Mouse (Mus musculus) left cerebral cortex, postnatal 4 days (tissue): ENCODE measurements at regions not wholly inside any gene's neighbourhood (a gene's known extent, or its start where the extent isn't known, plus 50 kb on each side); places are given as distances from the start of the nearest gene placed in this dataset.
"Not testable (repeated sequence)": the region's sequence is repeated elsewhere in the genome, so short reads cannot be mapped to it uniquely, and the experiment has no call there.

ENCODE experiments used
- DNase-seq: peaks from one replicate; pipeline ENCODE4 v3.0.0-alpha.2; 2022
- intact Hi-C: fragments of 180-260 bp; cut with DNase I; formaldehyde crosslinking; loops from one replicate; pipeline ENCODE4 v1.15.1; 2025

DNA sequence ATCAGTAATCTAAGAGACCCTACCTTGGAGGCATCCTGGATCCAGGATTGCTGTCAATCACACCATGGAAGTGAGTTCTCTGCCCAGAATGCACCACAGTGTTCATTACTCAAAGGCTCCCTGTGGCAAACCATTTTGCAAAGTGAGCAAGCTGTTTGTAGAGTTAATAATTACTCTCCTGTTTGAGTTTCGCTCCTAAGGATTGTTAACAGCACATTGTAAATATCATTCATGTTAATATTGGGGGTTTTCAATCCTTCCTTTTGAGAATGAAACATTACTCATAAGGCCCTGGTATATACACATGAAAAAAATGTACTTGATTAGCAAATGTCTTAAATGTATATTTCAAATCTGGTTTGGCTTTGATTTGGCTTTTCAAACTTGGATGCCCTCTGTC lies 58.1 kb upstream of the Clstn2 start:
- intact Hi-C loops: no loop called here
- no peak for DNase-seq

DNA sequence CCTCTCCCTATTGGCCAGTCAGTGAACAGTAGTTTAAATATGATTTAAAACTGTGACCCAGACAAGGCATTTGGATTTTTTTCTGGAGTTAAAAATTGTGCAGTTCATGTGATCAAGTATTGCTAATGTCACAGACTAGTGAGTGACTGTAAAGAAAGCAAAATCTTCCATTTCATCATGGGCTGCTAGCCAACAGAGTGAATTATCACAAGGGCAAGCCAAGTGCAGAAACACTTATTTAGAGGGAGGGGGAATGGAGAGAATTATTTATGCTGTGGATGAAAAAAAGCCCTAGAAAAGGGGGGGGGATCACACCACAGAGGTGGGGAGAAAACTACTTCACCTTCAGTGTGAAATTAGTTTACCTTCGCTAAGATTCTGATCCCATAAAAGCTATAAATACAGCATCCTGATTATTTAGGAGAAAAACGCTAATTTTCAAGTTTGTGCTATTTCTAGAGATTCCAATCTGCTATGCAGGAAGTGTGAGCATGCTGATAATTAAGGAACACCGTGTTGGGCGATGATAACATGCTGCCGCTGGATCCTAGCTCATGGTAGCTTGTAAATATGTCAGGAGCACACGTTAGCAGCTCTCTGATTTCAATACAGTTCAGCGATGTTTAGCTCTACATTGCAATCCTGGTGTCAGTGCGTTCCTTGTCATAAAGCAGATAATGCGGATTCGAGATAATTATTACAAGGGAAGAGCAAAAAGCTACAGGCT lies 62.2 kb upstream of the Clstn2 start:
- no peak for DNase-seq

DNA sequence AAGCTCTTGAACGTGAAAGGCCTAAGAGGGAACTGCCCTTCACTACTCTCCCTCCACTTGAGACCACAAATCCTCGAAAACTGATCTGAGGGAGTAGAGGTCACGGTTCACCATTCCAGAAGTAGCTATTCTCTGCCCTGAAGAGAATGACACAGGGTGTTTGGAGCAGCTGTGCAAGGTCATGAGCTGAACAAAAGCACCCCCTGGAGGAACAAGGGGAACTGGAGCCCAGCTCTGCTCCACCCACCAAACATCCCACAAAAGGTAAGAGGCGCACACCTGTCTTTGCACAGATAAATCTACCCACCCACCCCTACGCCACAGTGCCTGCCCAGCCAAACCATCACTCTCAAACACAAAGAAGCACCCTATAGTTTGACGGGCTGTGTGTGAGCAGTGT lies 90.4 kb upstream of the Clstn2 start:
- DNase-seq: no peak
- intact Hi-C loops: no loop called here

More for the DNA sequence above, 62.2 kb upstream of the Clstn2 start:
- intact Hi-C loops: no loop called here

DNA sequence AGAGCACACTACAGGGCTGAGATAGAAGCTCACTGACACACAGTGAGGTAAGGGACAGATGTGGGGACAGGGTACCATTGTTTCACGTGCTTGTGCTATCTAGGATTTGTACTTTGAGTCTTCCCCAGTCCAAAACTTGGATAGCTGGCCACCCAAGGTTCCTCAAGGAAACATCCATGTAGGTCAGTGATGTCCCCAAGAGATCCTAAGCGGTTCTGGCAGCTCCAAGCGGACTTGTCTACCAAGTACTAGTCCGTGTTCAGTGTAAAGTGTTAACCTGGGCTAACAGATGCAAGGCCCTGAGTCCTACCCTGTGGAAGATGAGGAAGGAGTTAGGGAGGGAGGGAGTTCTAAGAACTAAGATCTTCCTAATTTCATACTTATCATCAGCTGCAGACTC lies 96.6 kb upstream of the Clstn2 start:
- DNase-seq: no peak
- intact Hi-C loops: no loop called here

DNA sequence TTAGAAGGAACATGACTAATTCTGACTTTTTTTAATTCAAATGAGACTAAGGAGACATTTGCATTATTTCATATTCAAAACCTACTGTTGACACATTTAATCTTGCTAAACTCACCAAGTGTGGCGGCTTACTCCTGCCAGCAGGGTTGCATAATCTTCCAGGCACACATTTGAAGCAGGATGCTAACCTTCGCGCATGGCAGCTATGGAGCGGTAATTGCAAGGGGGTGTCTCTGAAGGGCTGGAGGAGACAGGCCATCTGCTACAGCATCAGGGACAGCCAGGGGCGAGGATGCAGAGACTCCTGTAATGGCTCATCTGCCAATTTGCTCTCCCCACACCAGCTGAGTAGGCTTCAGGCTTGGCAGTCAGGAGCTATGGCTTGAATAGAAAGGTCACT lies 97.9 kb upstream of the Clstn2 start:
- intact Hi-C loops: no loop called here
- DNase-seq: peak; percentile 70

DNA sequence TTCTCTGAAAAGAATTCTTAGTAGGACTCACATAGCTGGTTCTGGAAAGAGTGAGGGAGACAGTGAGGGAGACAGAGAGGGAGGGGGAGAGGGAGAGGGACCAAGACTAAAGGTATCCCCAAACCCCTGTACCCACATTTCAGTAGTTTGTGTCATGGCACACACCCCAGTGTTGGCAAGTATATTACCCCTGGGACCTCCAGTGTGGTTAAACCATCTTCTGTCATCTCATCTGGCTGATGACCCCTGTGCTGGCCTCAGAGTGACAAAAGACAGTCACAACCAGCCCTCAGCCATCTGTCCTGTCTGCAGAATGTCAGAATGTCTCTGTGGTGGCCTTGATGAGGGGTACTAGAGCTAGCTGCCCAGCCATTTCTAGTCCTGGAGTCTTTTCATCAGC lies 107.6 kb upstream of the Clstn2 start:
- DNase-seq: peak; percentile 35
- intact Hi-C loops: no loop called here

DNA sequence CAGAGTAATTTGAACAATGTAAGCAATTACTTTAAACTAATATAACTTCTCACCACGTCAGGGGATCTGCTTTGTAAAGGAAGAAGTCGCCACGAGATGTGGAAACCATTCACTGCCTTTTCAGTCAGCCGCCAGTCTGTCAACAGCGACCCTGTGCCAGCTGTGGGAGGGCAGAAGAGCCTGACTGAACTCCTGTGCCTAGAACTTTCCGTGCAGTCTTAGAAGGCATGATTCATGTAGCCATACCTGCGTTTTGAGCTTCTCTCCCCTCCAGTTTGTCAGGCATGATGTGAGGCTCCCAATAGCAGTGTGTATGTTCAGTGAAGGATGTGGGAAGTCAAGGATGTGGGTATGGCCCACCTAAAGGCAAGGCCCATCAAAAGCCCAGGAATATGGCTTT lies 109.1 kb upstream of the Clstn2 start:
- intact Hi-C loops: no loop called here

DNA sequence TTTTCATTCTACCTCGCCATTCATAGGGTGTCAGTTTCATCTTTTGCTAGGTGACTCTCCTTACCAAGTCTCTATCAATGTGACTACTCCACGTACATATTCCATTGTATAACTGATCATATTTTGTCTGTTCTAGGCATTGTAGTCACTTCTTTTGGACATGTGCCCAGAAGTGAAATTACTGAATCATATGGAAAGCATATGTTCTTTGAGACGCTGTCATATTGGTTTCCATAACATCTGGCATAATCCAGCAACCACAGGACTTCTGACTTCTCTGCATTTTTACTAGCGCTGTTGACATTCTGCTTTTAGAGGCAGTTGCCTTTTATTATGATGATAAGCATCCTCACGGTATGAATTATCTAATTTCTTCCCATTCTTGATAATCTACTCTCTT lies 113.9 kb upstream of the Clstn2 start:
- DNase-seq: no peak

More for the DNA sequence above, 109.1 kb upstream of the Clstn2 start:
- DNase-seq: no peak

DNA sequence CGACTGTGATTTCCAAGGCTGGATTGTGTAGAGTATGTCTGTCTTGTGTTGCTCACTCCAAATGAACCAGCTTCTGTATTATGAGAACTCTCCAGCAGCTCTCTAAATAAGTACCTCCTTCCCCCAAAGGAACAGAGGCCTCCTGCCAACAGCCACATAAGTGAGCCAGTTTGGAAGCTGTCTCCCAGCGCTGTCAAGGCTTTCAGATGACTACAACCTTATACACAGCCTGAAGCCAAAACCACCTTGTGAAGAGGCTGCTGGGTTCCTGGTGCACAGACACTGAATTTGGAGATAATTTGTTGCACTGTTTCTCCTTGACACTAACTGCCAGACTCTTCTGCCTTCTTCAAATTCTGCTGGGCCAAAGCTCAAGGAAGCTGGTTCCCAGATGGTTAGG lies 125.4 kb upstream of the Clstn2 start:
- intact Hi-C loops: no loop called here
- DNase-seq: no peak

More for the DNA sequence above, 113.9 kb upstream of the Clstn2 start:
- intact Hi-C loops: no loop called here

DNA sequence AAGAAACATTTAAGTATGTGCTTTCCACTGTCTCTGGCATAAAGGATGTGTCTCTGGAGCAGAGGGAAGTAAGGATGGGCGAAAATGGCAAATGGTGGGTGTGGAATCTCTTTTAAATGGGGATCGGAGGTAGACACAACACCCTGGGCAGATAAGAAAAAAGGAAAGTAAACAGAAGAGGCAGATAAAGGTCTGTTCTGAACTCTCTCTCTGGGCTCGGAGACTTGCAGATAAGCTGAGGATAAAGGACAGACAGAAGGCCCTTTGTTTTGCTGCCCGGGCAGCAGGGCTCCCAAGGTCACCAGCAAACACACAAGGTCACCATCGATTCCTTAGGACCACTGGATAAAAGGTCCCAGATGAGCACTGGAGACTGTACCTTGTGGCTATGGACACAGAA lies 122.7 kb upstream of the Nmnat3 start:
- intact Hi-C loops: no loop called here
- no peak for DNase-seq

DNA sequence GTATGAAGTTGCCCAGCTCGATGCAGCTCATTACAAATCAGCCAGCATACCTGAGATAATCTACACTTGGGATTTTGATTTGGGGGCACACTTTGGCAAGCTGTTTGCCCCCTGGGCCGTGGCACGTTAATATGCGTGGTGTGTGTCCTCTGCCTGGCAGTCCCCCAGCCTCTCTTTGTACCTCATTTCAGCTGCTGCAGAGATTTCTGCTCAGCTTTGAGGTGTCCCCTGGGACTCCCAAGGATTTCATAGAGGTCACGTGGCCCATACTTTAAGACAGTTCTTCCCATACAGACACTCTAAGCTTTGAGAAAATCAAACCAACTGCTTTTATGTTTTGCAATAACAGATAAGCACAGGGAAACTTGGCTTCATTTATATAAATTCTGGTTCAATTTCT lies 113.2 kb upstream of the Nmnat3 start:
- no peak for DNase-seq
- intact Hi-C loops: no loop called here

DNA sequence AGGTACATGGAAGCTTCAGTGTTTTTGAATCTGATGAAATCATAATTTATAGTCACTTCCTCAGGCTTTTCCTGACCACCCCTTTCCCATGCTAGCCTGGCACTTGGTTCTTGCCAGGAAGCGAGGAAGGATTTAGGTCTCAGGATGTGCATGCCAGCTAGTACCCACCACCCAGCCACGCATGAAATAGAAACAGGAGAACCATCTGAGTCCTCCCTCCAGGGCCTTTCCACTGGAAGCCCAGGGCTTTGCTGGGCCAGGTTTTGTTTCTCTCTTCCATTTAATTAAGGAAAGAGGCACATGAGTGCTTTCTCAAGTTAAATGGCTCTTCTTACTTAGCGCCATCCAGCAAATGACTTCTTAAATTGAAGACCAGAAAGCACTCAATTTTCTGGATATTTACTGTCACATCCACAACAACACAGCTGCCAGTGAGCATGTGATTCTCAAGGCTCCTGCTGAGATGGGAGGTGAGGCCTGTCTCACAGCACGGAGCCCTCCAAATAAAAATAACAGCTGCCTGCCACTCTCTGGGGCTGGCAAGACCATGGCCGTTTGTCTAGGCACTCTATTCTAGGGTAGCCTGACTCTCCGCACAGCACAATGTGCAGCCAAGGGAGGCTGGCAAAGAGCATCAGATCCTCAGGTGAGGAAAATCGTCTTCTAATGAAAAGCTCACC lies 110.4 kb upstream of the Nmnat3 start:
- intact Hi-C loops: no loop called here
- peak; percentile 36 for DNase-seq

DNA sequence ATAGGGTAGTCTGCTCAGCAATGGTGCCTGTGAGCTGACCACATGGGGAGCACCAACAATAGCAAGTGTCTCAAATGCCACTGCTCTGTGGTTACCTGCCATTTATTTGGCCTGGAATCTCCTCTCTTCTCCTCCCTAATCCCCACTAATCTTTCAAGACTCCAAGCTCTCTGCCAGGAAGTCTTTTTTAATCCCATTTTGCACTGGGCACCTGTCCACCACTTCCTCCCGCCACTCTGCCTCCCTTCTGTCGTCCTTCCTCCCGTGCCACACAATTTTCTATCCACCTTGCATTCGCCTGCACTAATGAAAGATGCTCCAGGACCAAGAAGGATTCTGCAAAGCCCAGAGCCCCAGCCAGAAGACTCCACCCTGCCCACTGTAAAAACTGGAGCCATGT lies 106.5 kb upstream of the Nmnat3 start:
- peak; percentile 36 for DNase-seq
- intact Hi-C loops: no loop called here

DNA sequence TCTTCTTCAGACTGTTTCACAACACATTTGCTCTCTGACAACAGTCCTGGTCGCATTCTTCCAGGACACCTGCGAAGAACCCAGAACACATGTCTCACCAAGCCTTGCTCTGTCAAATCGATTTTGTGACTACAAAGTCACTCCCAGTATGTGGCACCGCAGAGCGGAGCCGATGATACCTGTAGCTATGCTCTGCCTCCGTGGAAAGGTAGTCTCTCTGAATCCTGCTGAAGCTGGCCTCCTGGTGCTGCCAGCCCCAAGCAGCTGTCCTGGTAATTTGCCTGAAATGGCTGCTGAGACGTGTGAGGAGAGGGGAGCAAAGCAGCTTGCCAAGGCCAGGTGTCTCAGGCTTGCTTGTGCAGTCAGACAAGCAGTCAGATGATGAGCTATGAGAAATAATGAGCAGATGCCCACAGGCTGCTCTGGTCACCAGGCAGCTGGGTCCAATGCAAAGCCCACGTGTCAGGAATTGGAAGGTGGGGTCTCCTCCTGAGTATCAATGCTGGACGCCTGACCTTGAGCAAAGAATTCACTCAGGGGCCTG lies 100.4 kb upstream of the Nmnat3 start:
- intact Hi-C loops: no loop called here
- DNase-seq: peak; percentile 61

DNA sequence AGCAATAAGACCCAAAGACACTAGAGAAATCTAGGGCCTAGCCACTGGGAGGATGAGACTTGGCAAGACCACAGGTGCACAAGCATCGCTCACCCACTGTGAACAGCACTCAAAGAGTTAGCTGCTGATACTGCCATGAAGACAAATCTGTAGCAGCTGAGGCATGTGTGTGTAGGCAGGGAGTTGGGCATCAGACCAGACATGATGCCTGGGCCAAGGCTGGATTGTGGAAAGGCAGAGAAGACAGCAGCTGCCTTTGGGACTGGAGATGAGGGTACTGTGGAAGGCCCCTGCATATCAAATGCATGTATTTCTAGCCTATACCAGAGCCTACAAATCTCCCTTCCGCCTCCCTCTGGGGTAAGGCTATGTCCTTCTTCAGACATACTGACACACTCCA lies 92.9 kb upstream of the Nmnat3 start:
- intact Hi-C loops: no loop called here
- peak; percentile 76 for DNase-seq

DNA sequence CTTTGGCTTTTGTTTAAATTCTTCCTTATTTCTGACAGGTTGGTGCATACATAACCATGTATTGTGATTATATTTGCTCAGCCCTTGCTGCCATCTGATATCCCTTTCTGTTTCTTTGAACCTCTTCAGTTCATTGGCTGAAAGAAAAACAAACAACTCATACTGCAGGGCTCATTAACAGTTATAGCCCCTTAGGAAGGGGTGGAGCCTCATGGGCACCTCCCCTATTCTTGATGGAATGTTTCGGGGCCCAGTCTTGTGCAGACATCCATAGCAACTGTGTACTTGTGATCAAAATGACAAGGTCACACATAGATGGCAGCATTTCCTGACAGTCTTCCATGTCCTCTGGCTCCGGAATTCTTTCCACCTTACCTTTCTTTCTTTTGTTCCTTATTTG lies 68.4 kb upstream of the Nmnat3 start:
- no peak for DNase-seq
- intact Hi-C loops: no loop called here

DNA sequence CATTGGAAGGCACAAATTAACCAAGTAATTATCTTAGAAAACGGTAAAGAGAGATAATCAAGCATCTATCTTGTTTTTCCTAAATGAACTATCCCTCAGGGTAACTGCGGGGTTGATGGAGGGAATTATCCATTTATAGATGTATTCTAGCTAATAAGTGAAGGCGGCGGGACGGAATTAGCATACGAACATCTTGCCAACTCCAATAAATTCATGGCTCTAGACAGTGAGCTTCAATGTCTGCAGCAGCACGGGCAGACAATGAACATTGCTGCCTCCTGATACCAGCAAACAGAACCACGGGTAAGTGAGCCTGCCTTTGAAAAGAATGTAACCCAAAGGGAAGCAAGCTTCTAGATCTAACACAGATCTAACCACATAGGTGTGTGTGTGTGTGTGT lies 66.9 kb upstream of the Nmnat3 start:
- no peak for DNase-seq
- intact Hi-C loops: no loop called here

DNA sequence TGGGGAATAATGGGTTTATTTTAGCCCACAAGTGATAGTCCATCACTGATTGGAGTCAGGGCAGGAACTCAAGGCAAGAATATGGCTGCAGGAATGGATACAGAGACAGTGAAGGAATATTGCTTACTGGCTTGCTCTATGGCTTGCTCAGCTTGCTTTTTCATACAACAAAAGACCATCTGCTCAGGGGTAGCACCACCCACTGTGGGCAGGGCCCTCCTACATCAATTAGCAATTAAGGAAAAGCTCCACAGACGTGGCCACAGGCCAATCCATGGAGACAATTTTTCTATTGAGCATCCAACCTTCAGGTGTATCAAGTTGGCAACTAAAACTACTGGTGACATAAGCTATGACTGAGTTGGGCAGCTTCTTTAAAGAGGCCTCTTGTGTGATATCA lies 65.5 kb upstream of the Nmnat3 start:
- intact Hi-C loops: no loop called here
- DNase-seq: peak; percentile 54

DNA sequence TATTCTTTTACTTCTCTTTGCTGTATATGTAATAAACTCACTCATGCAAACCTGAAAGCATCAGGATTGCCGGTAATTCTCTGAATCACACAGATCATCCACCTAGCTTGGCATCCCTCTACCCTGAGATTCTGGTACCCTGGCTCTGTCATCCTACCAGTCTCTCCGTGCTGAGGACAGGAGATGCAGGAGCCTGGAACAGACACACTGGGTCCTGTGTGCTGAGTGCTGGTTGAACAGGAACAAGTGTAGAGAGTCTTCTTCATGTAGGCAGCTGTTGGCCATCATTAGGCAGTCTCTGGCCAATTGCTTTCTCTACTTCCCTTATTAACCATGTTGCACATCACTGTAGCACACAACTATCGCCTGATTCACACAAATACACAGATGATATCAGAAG lies 59.0 kb upstream of the Nmnat3 start:
- intact Hi-C loops: no loop called here

DNA sequence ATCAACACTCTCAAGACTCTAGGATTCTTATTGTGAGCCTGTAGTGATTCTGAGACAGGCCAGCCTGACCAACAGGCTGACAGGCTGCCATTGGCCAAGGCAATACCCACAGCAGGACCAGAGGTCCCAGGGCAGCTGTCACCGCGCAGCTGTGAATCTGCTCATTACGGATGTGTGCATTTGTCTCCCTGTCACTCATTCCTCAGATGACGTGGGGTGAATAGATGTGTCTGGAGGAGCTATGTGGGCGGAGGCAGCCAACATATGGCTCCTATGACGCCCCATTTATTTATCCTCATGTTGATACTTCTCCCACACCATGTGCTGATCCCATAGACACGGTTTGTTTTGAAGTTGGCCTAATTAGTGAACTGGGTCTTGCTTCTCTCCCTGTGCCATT lies 58.3 kb upstream of the Nmnat3 start:
- peak; percentile 4 for DNase-seq
- intact Hi-C loops: no loop called here

More for the DNA sequence above, 59.0 kb upstream of the Nmnat3 start:
- no peak for DNase-seq

DNA sequence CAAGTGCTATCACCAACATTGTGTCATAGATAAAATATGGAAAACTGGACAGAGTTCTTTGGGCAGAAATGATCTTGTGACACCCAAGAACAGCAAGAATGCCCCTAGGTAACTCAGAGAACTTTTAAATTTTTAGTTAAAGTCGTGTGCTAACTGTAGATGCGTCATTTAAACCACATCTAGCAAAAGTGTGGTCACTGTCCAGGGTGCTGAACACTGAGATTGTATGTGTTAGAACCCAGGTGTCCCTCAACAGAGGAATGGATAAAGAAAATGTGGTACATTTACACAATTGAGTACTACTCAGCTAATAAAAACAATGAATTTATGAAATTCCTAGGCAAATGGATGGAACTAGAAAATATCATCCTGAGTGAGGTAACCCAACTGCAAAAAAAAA lies 52.5 kb upstream of the Nmnat3 start:
- intact Hi-C loops, DNase-seq: not testable (repeated sequence)
